Mouse (Mus musculus): ENCODE measurements around the gene Fgfr2. TPM values are rescaled to one million over a fixed set of nuclear protein-coding genes. Genes with fewer than 3 reads are reported as not detected.

Fgfr2 gene
- polyA plus RNA-seq, 1 experiment from 2014 or later, result 81.1 TPM

- Histone ChIP-seq H3K4me2 (replicated peaks) (no peak overlapping the region), H3K4me1 (peaks cover 28% of the 10 kb centered on the region), H3K36me3 (peaks cover 20% of the 10 kb centered on the region), H3K9ac (no peak overlapping the region), H3K27me3 (no peaks in the 10 kb centered on the region), H3K9me3 (replicated peaks) (no peaks in the 10 kb centered on the region), H3K27ac (no peak overlapping the region), H3K4me3 (no peak overlapping the region)
- ATAC-seq (ENCODE audit: low FRiP score), result no peak
- 94% methylated on average over 5 of the region's 5 CpGs for WGBS
Measured at GRCm38 (mm10) chr7:132763911-132764310, 359.2 kb downstream of the Fgfr2 start.

- Histone ChIP-seq H3K4me3 (no peak overlapping the region), H3K36me3 (peaks cover 26% of the 10 kb centered on the region), H3K4me2 (replicated peaks) (no peak overlapping the region), H3K9ac (no peak overlapping the region), H3K9me3 (replicated peaks) (no peaks in the 10 kb centered on the region), H3K4me1 (peaks cover 28% of the 10 kb centered on the region), H3K27me3 (no peaks in the 10 kb centered on the region), H3K27ac (no peak overlapping the region)
- 94% methylated on average over 6 of the region's 6 CpGs for WGBS
- ATAC-seq (ENCODE audit: low FRiP score), result no peak
Measured at GRCm38 (mm10) chr7:132763351-132763750, 359.8 kb downstream of the Fgfr2 start.

DNA sequence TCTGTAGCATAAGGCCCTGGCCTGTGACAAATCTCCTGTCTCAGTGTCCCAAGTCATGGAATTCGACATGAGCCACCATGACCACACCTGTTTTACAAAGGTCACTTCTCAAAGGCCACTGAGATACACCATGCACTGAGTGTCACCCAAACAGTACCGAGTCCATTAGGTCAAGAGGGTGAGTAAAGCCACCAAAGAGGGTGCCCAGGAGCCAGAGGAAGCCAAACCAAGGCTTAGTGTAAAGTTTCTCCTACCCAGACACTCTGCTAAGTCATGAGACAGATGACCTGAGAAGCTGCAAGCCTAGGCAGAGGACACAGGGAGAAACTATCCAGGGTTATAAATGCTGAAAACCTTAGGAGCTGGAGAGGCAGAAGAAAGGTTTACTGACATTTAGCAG is 361.7 kb downstream of the Fgfr2 start:
- H3K4me1 ChIP-seq, result peaks cover 11% of the 10 kb centered on the region
- peaks cover 38% of the 10 kb centered on the region for H3K36me3 ChIP-seq
- H3K27ac ChIP-seq, result no peak overlapping the region
- no peak overlapping the region for H3K4me2 ChIP-seq (replicated peaks)
- no peak overlapping the region for H3K9ac ChIP-seq
- ATAC-seq (ENCODE audit: low FRiP score), result no peak
- H3K9me3 ChIP-seq (replicated peaks), result no peaks in the 10 kb centered on the region
- H3K27me3 ChIP-seq, result no peaks in the 10 kb centered on the region
- H3K4me3 ChIP-seq, result no peak overlapping the region
- WGBS, result 89% methylated on average over 2 of the region's 2 CpGs

DNA sequence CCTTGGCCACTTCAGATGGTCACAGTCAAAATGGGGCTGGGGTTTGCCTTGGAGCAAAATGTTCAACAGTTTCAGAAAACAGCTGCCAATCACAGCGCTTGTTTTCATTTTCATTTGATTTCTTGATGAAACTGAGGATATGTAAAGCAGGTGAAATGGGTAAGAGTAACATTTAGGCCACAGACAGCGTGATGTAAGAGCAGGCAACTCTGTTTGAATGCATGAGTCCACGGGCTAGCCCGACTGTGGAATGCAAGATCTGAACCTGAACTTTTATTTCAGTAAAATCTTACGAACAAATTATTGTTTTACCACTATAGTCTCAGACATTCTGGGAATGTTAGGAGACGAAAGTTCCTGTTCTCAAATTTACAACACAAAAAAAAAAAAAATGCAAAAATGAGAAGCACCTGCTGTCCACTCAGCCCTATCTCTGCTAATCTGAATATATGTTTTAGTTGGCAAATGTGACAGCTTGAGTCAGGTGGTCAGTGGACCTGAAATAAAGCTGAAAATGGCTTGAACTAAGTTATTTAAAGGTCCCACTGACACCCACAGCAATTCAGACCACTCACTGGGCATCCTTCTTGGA is 362.5 kb downstream of the Fgfr2 start:
- no peaks in the 10 kb centered on the region for H3K9me3 ChIP-seq (replicated peaks)
- ATAC-seq (ENCODE audit: low FRiP score), result no peak
- no peak overlapping the region for H3K4me3 ChIP-seq
- H3K36me3 ChIP-seq, result peaks cover 38% of the 10 kb centered on the region
- no peak overlapping the region for H3K4me2 ChIP-seq (replicated peaks)
- H3K9ac ChIP-seq, result no peak overlapping the region
- WGBS, result 94% methylated on average over 6 of the region's 6 CpGs
- H3K4me1 ChIP-seq, result peaks cover 12% of the 10 kb centered on the region
- peak overlapping the region; percentile 64; the same call in 1 of the 2 replicates for H3K27ac ChIP-seq
- H3K27me3 ChIP-seq, result no peaks in the 10 kb centered on the region

DNA sequence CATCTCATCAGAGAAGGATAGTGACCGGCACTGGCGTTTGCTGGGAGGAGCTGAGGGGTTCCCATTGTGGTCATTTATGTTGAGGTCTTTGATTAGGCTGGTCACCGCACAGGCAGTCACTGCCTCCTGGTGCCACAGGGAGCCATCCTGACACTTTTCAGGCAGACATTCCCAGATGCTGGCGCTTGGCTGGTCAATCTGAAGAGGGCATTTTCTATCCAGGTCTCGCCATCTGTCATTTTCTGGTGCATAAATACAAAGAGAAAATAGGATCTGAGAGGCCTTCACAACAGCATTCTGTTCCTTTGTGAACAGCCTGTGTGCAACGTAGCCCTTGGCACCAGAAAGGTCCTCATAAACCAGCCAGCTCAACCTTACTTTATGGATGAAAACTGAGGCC is 363.2 kb downstream of the Fgfr2 start:
- H3K4me2 ChIP-seq (replicated peaks), result no peak overlapping the region
- 74% methylated on average over 6 of the region's 6 CpGs for WGBS
- no peaks in the 10 kb centered on the region for H3K27me3 ChIP-seq
- no peak overlapping the region for H3K4me3 ChIP-seq
- peaks cover 38% of the 10 kb centered on the region for H3K36me3 ChIP-seq
- ATAC-seq (ENCODE audit: low FRiP score), result no peak
- H3K9me3 ChIP-seq (replicated peaks), result no peaks in the 10 kb centered on the region
- peak overlapping the region; percentile 64 for H3K27ac ChIP-seq
- H3K9ac ChIP-seq, result no peak overlapping the region
- H3K4me1 ChIP-seq, result peaks cover 15% of the 10 kb centered on the region

GRCm38 (mm10) chr7:132759405-132759891 is 363.7 kb downstream of the Fgfr2 start:
- peak overlapping the region; percentile 36 for H3K27ac ChIP-seq
- 93% methylated on average over 22 of the region's 22 CpGs for WGBS
- H3K9ac ChIP-seq, result peak overlapping the region; percentile 3; the same call in 1 of the 2 replicates
- peaks cover 38% of the 10 kb centered on the region for H3K36me3 ChIP-seq
- ATAC-seq (ENCODE audit: low FRiP score), result no peak
- H3K27me3 ChIP-seq, result no peaks in the 10 kb centered on the region
- no peak overlapping the region for H3K4me3 ChIP-seq
- no peak overlapping the region for H3K4me2 ChIP-seq (replicated peaks)
- no peaks in the 10 kb centered on the region for H3K9me3 ChIP-seq (replicated peaks)
- H3K4me1 ChIP-seq, result peaks cover 20% of the 10 kb centered on the region

DNA sequence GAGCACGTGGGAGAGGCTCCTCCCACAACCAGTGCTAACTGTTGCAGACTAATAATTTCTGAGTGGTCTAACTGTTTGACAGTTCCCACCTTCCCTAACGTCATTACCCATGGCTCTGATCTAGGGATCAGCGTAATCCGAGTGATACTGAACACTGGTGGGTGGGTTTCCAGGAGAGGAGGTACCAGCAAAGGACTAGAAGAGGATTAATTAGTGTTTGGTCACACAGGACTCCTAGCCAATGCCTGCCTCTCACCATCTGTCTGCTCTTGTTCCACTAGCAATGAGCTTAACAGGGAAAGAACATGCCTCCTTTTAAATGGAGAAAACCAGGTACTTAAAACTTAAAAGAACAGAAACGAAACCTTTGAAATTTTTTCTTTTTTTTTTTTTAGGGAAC is 364.3 kb downstream of the Fgfr2 start:
- no peak overlapping the region for H3K4me2 ChIP-seq (replicated peaks)
- peaks cover 25% of the 10 kb centered on the region for H3K4me1 ChIP-seq
- H3K36me3 ChIP-seq, result peaks cover 35% of the 10 kb centered on the region
- no peak overlapping the region for H3K27ac ChIP-seq
- 83% methylated on average over 5 of the region's 5 CpGs for WGBS
- ATAC-seq (ENCODE audit: low FRiP score), result no peak
- H3K9me3 ChIP-seq (replicated peaks), result no peaks in the 10 kb centered on the region
- H3K4me3 ChIP-seq, result no peak overlapping the region
- no peaks in the 10 kb centered on the region for H3K27me3 ChIP-seq
- no peak overlapping the region for H3K9ac ChIP-seq

GRCm38 (mm10) chr7:132756325-132756724 is 366.8 kb downstream of the Fgfr2 start:
- ATAC-seq (ENCODE audit: low FRiP score), result no peak
- H3K27ac ChIP-seq, result no peak overlapping the region
- H3K27me3 ChIP-seq, result no peaks in the 10 kb centered on the region
- no peak overlapping the region for H3K4me3 ChIP-seq
- peaks cover 33% of the 10 kb centered on the region for H3K4me1 ChIP-seq
- peaks cover 33% of the 10 kb centered on the region for H3K36me3 ChIP-seq
- no peak overlapping the region for H3K9ac ChIP-seq
- WGBS, result 90% methylated on average over 5 of the region's 5 CpGs
- H3K9me3 ChIP-seq (replicated peaks), result no peaks in the 10 kb centered on the region
- no peak overlapping the region for H3K4me2 ChIP-seq (replicated peaks)

- ATAC-seq (ENCODE audit: low FRiP score), result no peak; the same call in 1 of the 2 replicates
- peak overlapping the region; percentile 75 for H3K27ac ChIP-seq
- H3K4me2 ChIP-seq (replicated peaks), result no peak overlapping the region
Measured at GRCm38 (mm10) chr7:132754389-132754750, 368.8 kb downstream of the Fgfr2 start.

DNA sequence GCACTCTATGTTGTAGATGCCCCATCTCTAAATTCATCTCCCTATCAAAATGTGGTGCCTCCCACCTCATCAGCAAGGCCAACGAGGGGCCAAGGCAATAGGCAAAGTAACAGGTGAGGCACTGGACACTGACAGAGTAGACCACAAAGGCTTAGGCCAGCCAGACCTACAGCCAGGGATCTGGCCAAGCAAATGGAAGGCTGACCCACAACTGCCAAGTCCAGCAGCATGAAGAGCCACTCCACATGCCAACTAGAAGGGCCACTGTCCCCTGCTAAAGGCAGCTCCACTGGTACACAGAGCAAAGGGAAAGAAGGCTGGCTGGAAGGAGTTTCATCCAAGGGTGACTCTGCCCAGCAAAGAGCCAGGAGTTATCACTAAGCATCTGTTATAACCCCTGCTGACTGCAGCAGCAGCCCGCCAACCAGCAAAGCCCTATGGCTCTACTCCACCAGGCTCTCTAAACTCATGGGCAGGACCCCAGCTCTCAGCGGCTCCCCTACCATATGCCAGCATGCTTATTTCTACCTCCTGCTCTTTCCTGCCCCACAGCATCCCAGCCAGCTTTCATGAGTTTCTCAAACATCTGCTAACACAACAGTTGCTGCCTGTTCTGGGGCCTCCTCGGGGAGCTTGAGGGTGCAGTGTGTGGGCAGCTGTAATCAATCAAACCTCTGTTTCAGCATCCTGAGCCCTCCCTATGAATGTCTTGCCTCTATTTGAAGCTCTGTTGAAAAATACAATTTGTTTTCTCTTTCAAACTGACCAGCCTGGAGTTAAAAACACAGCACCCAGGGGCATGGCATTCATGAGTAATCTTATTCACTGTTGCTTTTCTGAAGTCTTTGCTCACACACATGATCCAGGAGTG is 369.4 kb downstream of the Fgfr2 start:
- no peaks in the 10 kb centered on the region for H3K9me3 ChIP-seq (replicated peaks)
- peaks cover 27% of the 10 kb centered on the region for H3K4me1 ChIP-seq
- H3K4me3 ChIP-seq, result no peak overlapping the region
- H3K27me3 ChIP-seq, result no peaks in the 10 kb centered on the region
- peak; percentile 61 for ATAC-seq (ENCODE audit: low FRiP score)
- no peak overlapping the region for H3K4me2 ChIP-seq (replicated peaks)
- 47% methylated on average over 4 of the region's 4 CpGs for WGBS
- H3K27ac ChIP-seq, result peak overlapping the region; percentile 75
- H3K9ac ChIP-seq, result no peak overlapping the region
- H3K36me3 ChIP-seq, result peaks cover 19% of the 10 kb centered on the region

More at GRCm38 (mm10) chr7:132754389-132754750, 368.8 kb downstream of the Fgfr2 start:
- no peaks in the 10 kb centered on the region for H3K9me3 ChIP-seq (replicated peaks)
- H3K4me1 ChIP-seq, result peaks cover 29% of the 10 kb centered on the region
- no peak overlapping the region for H3K9ac ChIP-seq
- no peaks in the 10 kb centered on the region for H3K27me3 ChIP-seq
- no peak overlapping the region for H3K4me3 ChIP-seq
- 57% methylated on average over 3 of the region's 3 CpGs for WGBS
- peaks cover 21% of the 10 kb centered on the region for H3K36me3 ChIP-seq

DNA sequence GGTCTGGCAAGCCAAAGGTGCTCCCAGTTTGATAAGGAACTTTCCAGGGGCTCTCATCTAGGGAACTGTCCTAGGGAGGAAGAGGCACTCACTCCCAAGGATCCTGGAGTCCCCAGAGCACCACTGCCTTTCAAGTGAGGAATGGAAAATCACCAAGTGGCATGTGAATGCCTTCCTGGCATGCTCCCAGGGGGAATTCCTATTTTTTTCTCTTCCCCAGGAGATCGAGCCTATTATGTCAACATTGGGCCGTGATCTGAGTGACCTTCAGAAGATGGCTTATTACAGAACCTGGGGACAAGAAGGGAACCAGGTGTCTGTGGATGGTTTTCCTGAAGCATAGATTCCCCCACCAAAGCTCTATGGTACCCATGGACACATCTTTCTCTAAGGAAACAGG is 371.4 kb downstream of the Fgfr2 start:
- no peak overlapping the region for H3K9ac ChIP-seq
- peaks cover 27% of the 10 kb centered on the region for H3K4me1 ChIP-seq
- no peaks in the 10 kb centered on the region for H3K27me3 ChIP-seq
- WGBS, result 92% methylated on average over 2 of the region's 2 CpGs
- no peaks in the 10 kb centered on the region for H3K9me3 ChIP-seq (replicated peaks)
- no peak overlapping the region for H3K4me2 ChIP-seq (replicated peaks)
- no peak for ATAC-seq (ENCODE audit: low FRiP score)
- no peak overlapping the region for H3K4me3 ChIP-seq
- H3K36me3 ChIP-seq, result peaks cover 3% of the 10 kb centered on the region; the same call in 1 of the 2 replicates
- no peak overlapping the region for H3K27ac ChIP-seq

GRCm38 (mm10) chr7:132749504-132749903 is 373.6 kb downstream of the Fgfr2 start:
- H3K4me1 ChIP-seq, result peaks cover 14% of the 10 kb centered on the region
- H3K4me3 ChIP-seq, result no peak overlapping the region
- no peak for ATAC-seq (ENCODE audit: low FRiP score)
- H3K4me2 ChIP-seq (replicated peaks), result no peak overlapping the region
- peaks cover 3% of the 10 kb centered on the region; the same call in 1 of the 2 replicates for H3K36me3 ChIP-seq
- no peak overlapping the region for H3K27ac ChIP-seq
- no peaks in the 10 kb centered on the region for H3K27me3 ChIP-seq
- H3K9ac ChIP-seq, result no peak overlapping the region
- WGBS, result 91% methylated on average over 11 of the region's 11 CpGs
- H3K9me3 ChIP-seq (replicated peaks), result no peaks in the 10 kb centered on the region

Data from hindbrain, embryonic 12.5 days (tissue).